Mouse (Mus musculus) thymus, adult 2 months (tissue): Measurements from ENCODE around the gene Prkn.

ENCODE experiments used
- CTCF ChIP-seq: fragments of 200-500 bp; IDR thresholded peaks from 2 replicates; pipeline ENCODE4 v1.5.1; 2012; ENCODE audit warnings: mild to moderate bottlenecking, control low read depth, low read length, moderate library complexity, borderline replicate concordance; ENCODE audit not compliant: control insufficient read depth, poor library complexity, insufficient read depth; ENCODE audit errors: extremely low read depth
- POLR2A ChIP-seq: fragments of 200-500 bp; IDR thresholded peaks from 2 replicates; pipeline ENCODE4 v1.6.1; 2012; ENCODE audit warnings: mild to moderate bottlenecking, low read length, control low read depth, moderate library complexity; ENCODE audit not compliant: control insufficient read depth, poor library complexity, insufficient read depth; ENCODE audit errors: extremely low read depth

DNA sequence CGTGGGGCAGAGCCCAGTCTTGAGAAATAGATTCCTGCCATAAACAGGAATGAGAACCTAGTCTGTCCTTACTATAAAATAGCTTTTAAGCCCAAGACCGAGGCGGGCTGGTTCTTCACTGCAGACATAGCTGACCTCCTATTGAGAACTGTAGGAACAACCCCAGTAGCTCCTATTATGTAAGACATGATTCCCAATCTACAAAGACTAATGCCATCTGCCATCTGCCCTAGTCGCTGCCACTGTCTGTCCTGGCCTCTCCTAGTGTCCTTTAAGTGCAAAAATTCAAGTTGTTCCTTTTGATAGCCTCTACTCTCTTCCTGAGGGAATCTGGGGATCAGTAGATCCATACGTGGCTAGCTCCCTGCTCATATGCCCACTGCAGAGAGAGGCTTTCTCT, 1074.3 kb downstream of the Prkn start:
- no peak for TF ChIP-seq CTCF
- no peak for TF ChIP-seq POLR2A
